Mouse (Mus musculus) MEL (cell line): ENCODE measurements around the gene Prickle1. TPM values are rescaled to one million over a fixed set of nuclear protein-coding genes. Genes with fewer than 3 reads are reported as not detected.

Source experiments
- DNase-seq: peaks from one replicate; pipeline ENCODE4 v3.0.0; 2011; ENCODE audit warnings: low read depth, low spot score
- H3K27ac ChIP-seq: 2 replicates; pipeline ENCODE4 v1.5.1; 2012; ENCODE audit warnings: low read depth, mild to moderate bottlenecking, control low read depth, low read length, moderate library complexity; ENCODE audit not compliant: control insufficient read depth
- H3K27me3 ChIP-seq, 2 experiments: fragments of 150-350 bp in 1 of 2; sonication (generic) in 1 of 2; 2 replicates each; pipeline ENCODE4 v1.6.1; 2012; ENCODE audit warnings: low read length in 2 of 2, mild to moderate bottlenecking in 2 of 2, improper control_type of control experiment in 1 of 2, moderate library complexity in 1 of 2; ENCODE audit not compliant: insufficient read depth in 2 of 2, control insufficient read depth in 1 of 2
- H3K36me3 ChIP-seq, 2 experiments: 2 replicates each; pipeline ENCODE4 v1.6.1; 2012 to 2014; ENCODE audit warnings: low read length in 2 of 2, improper control_type of control experiment in 1 of 2, inconsistent platforms in 1 of 2, mild to moderate bottlenecking in 1 of 2; ENCODE audit not compliant: insufficient read depth in 2 of 2, control insufficient read depth in 1 of 2
- H3K4me1 ChIP-seq, 2 experiments: fragments of 150-350 bp in 1 of 2; sonication (generic) in 1 of 2; 2 replicates each; pipeline ENCODE4 v1.6.1; 2012; ENCODE audit warnings: low read length in 2 of 2, improper control_type of control experiment in 1 of 2, mild to moderate bottlenecking in 1 of 2; ENCODE audit not compliant: insufficient read depth in 2 of 2, control insufficient read depth in 1 of 2
- H3K4me3 ChIP-seq, 2 experiments: fragments of 150-350 bp in 1 of 2; sonication (generic) in 1 of 2; 2 replicates each; pipeline ENCODE4 v1.5.1; 2012; ENCODE audit warnings: low read depth in 2 of 2, low read length in 2 of 2, mild to moderate bottlenecking in 2 of 2, moderate library complexity in 2 of 2, control low read depth in 1 of 2, improper control_type of control experiment in 1 of 2; ENCODE audit not compliant: control insufficient read depth in 1 of 2, insufficient read depth in 1 of 2
- H3K79me2 ChIP-seq: 2 replicates; pipeline ENCODE4 v1.6.1; 2012; ENCODE audit warnings: mild to moderate bottlenecking, low read length, moderate library complexity; ENCODE audit not compliant: control insufficient read depth, poor library complexity, insufficient read depth
- H3K9ac ChIP-seq: 2 replicates; pipeline ENCODE4 v1.6.1; 2012; ENCODE audit warnings: low read depth, mild to moderate bottlenecking, control low read depth, low read length, moderate library complexity; ENCODE audit not compliant: control insufficient read depth, poor library complexity, severe bottlenecking
- H3K9me3 ChIP-seq: fragments of 150-350 bp; sonication (generic); replicated peaks from 2 replicates; pipeline ENCODE4 v1.6.1; 2012; ENCODE audit warnings: mild to moderate bottlenecking, low read length, improper control_type of control experiment, moderate library complexity; ENCODE audit not compliant: insufficient read depth
- BHLHE40 ChIP-seq: IDR thresholded peaks from 2 replicates; pipeline ENCODE4 v1.6.1; 2012; ENCODE audit warnings: low read depth, mild to moderate bottlenecking, inconsistent platforms, low read length, improper control_type of control experiment, borderline replicate concordance
- CHD2 ChIP-seq: IDR thresholded peaks from 2 replicates; pipeline ENCODE4 v1.6.1; 2011; ENCODE audit warnings: low read length, improper control_type of control experiment
- ELF1 ChIP-seq: IDR thresholded peaks from 2 replicates; pipeline ENCODE4 v1.6.1; 2014; ENCODE audit warnings: low read depth, mild to moderate bottlenecking, inconsistent platforms, low read length, improper control_type of control experiment, moderate library complexity
- MAX ChIP-seq: IDR thresholded peaks from 2 replicates; pipeline ENCODE4 v1.6.1; 2011; ENCODE audit warnings: low read length, improper control_type of control experiment
- MXI1 ChIP-seq: IDR thresholded peaks from 2 replicates; pipeline ENCODE4 v1.6.1; 2011; ENCODE audit warnings: mild to moderate bottlenecking, low read depth, low read length, improper control_type of control experiment
- MYC ChIP-seq: IDR thresholded peaks from 2 replicates; pipeline ENCODE4 v1.6.1; 2011; ENCODE audit warnings: low read depth, mild to moderate bottlenecking, low read length, improper control_type of control experiment, moderate library complexity
- NELFE ChIP-seq: IDR thresholded peaks from 2 replicates; pipeline ENCODE4 v1.6.1; 2011; ENCODE audit warnings: low read depth, low read length, improper control_type of control experiment
- POLR2AphosphoS5 ChIP-seq: IDR thresholded peaks from 2 replicates; pipeline ENCODE4 v1.6.1; 2012; ENCODE audit warnings: low read depth, borderline replicate concordance, mild to moderate bottlenecking, inconsistent platforms, low read length, moderate library complexity, mixed read lengths
- RCOR1 ChIP-seq: IDR thresholded peaks from 2 replicates; pipeline ENCODE4 v1.6.1; 2012; ENCODE audit warnings: low read depth, mild to moderate bottlenecking, inconsistent platforms, low read length, improper control_type of control experiment
- SIN3A ChIP-seq: IDR thresholded peaks from 2 replicates; pipeline ENCODE4 v1.6.1; 2012; ENCODE audit warnings: low read length, improper control_type of control experiment, inconsistent platforms
- SMC3 ChIP-seq: IDR thresholded peaks from 2 replicates; pipeline ENCODE4 v1.6.1; 2011; ENCODE audit warnings: low read depth, low read length, improper control_type of control experiment
- TCF12 ChIP-seq: IDR thresholded peaks from 2 replicates; pipeline ENCODE4 v1.6.1; 2014; ENCODE audit warnings: low read depth, mild to moderate bottlenecking, inconsistent platforms, low read length, improper control_type of control experiment, moderate library complexity
- UBTF ChIP-seq: IDR thresholded peaks from 2 replicates; pipeline ENCODE4 v1.6.1; 2012; ENCODE audit warnings: low read depth, mild to moderate bottlenecking, inconsistent platforms, low read length, improper control_type of control experiment, moderate library complexity, borderline replicate concordance; ENCODE audit not compliant: insufficient read depth
- USF2 ChIP-seq, 2 experiments: IDR thresholded peaks; 2 replicates each; pipeline ENCODE4 v1.6.1; 2011 to 2012; ENCODE audit warnings: improper control_type of control experiment in 2 of 2, low read length in 2 of 2, borderline replicate concordance in 1 of 2, inconsistent platforms in 1 of 2, low read depth in 1 of 2, mild to moderate bottlenecking in 1 of 2; ENCODE audit not compliant: insufficient read depth in 1 of 2
- ZC3H11A ChIP-seq: IDR thresholded peaks from 2 replicates; pipeline ENCODE4 v1.6.1; 2012; ENCODE audit warnings: low read depth, mild to moderate bottlenecking, inconsistent platforms, low read length, improper control_type of control experiment
- ZNF384 ChIP-seq: IDR thresholded peaks from 2 replicates; pipeline ENCODE4 v1.6.1; 2012; ENCODE audit warnings: low read depth, mild to moderate bottlenecking, inconsistent platforms, low read length, improper control_type of control experiment
- polyA plus RNA-seq, 2 experiments: library from polyadenylated mRNA; stranded (reverse) in 1 of 2; unstranded in 1 of 2; fragments of >175 nt in 1 of 2; fragments of >200 nt in 1 of 2; gene quantifications; 2 replicates each; pipeline versions ENCODE4 v1.2.1 to v1.2.4; 2012; ENCODE audit warnings: low replicate concordance in 2 of 2, low read depth in 1 of 2; ENCODE audit not compliant: insufficient read length in 2 of 2, insufficient read depth in 1 of 2, missing spikeins in 1 of 2
- total RNA-seq: library from RNA; depleted of rRNA; stranded (reverse); fragments of 300-350 nt; gene quantifications from 2 replicates; pipeline ENCODE4 v1.2.3, GENCODE M21; 2012

The Prickle1 gene
- total and polyA plus RNA-seq, 3 experiments: 0.08 TPM; not detected in 2

GRCm38 (mm10) chr15:93619551-93619950 lies 23.9 kb upstream of the Prickle1 start:
- Histone ChIP-seq H3K27me3 (no peaks in the 10 kb centered on the region), H3K36me3 (no peaks in the 10 kb centered on the region), H3K79me2 (no peaks in the 10 kb centered on the region), H3K9me3 (no peaks in the 10 kb centered on the region), H3K27ac (no peak overlapping the region), H3K4me3 (no peak overlapping the region), H3K4me1 (no peaks in the 10 kb centered on the region), H3K9ac (no peak overlapping the region)
- DNase-seq: no peak
- TF ChIP-seq TCF12 (no peak), CHD2 (no peak), MYC (no peak), ZNF384 (no peak), SMC3 (no peak), MAX (no peak), UBTF (no peak)

- Histone ChIP-seq H3K9me3 (no peaks in the 10 kb centered on the region), H3K4me3 (no peak overlapping the region), H3K27me3 (no peaks in the 10 kb centered on the region), H3K27ac (no peak overlapping the region), H3K36me3 (no peaks in the 10 kb centered on the region), H3K4me1 (no peaks in the 10 kb centered on the region), H3K79me2 (no peaks in the 10 kb centered on the region), H3K9ac (no peak overlapping the region)
- DNase-seq: no peak
- TF ChIP-seq ZNF384 (no peak), MYC (no peak), POLR2AphosphoS5 (no peak)
Observed at GRCm38 (mm10) chr15:93618442-93619150, 22.9 kb upstream of the Prickle1 start.

- TF ChIP-seq BHLHE40: no peak
- TF ChIP-seq NELFE: no peak
- no peak for TF ChIP-seq USF2 (IDR thresholded peaks at IDR 0.05; ENCODE audit: borderline replicate concordance in 1 of 2, insufficient read depth in 1 of 2, low read depth in 1 of 2, low read length in 2 of 2)
- TF ChIP-seq MXI1: no peak
- TF ChIP-seq ZC3H11A: no peak
- no peak for TF ChIP-seq SMC3
- no peak for TF ChIP-seq RCOR1
- no peak for TF ChIP-seq SIN3A
- TF ChIP-seq ELF1: no peak
- no peaks in the 10 kb centered on the region for H3K36me3 ChIP-seq
- H3K79me2 ChIP-seq: no peaks in the 10 kb centered on the region
- H3K27me3 ChIP-seq: no peaks in the 10 kb centered on the region
- H3K4me1 ChIP-seq: no peaks in the 10 kb centered on the region
- no peak for DNase-seq
- H3K4me3 ChIP-seq: no peak overlapping the region
- H3K9ac ChIP-seq: no peak overlapping the region
- no peaks in the 10 kb centered on the region for H3K9me3 ChIP-seq
- H3K27ac ChIP-seq: no peak overlapping the region
Observed at GRCm38 (mm10) chr15:93616277-93616676, 20.6 kb upstream of the Prickle1 start.
